Mouse (Mus musculus): Measurements from ENCODE around the gene Emp2. TPM values are rescaled to one million over a fixed set of nuclear protein-coding genes. Genes with fewer than 3 reads are reported as not detected.
"Not testable (repeated sequence)": the region's sequence is repeated elsewhere in the genome, so short reads cannot be mapped to it uniquely, and the experiment has no call there.

Gene Emp2
- polyA plus RNA-seq, 1 experiment from 2014 or later, result 17.6 TPM

DNA sequence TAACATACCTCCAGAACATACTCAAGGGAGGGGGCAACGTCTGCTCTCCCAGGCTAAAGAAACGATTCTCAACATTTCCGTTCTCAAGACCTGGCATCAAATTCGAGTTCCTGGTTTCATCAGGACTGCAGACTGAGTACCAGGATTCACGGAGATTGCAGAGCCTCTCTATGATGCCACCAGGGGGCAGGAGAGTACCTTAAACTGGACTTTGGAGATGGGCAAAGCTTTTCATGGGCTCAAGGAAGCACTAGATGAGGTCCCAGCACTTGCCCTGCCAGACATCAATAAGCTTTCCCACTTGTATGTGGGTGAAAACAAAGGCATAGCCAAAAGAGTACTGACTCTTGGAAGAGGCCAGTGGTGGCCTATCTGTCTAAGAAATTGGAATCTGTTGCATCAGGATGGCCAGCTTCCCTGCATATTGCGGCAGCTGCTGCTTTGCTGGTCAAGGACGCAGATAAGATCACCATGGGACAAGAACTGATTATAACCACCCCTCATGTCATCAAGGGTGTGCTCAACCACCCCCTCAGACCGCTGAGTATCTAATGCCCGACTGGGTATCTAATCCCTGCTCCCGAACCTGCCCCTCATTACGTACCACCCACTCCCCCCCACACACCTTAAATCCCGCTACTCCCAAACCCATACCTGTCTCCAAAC, 33.3 kb downstream of the Emp2 start:
- H3K36me3 ChIP-seq (replicated peaks; ENCODE audit: control insufficient read depth, insufficient read depth), result no peaks in the 10 kb centered on the region
- H3K27me3 ChIP-seq (ENCODE audit: control insufficient read depth, insufficient read depth, low read length), result no peaks in the 10 kb centered on the region
- peak; percentile 40; the same call in 1 of the 2 replicates for ATAC-seq (ENCODE audit: low FRiP score)
- H3K4me2 ChIP-seq (replicated peaks), result no peak overlapping the region
- no peaks in the 10 kb centered on the region for H3K4me1 ChIP-seq (replicated peaks; ENCODE audit: control insufficient read depth, insufficient read depth, low read length)
- H3K9me3 ChIP-seq (ENCODE audit: control insufficient read depth, low read length), result no peaks in the 10 kb centered on the region
- no peak overlapping the region for H3K27ac ChIP-seq
- peak; percentile 84 for DNase-seq (ENCODE audit: low spot score)
- WGBS, result 56% methylated on average over 12 of the region's 12 CpGs
- no peak overlapping the region for H3K9ac ChIP-seq
- H3K4me3 ChIP-seq (replicated peaks; ENCODE audit: low read length), result no peak overlapping the region

DNA sequence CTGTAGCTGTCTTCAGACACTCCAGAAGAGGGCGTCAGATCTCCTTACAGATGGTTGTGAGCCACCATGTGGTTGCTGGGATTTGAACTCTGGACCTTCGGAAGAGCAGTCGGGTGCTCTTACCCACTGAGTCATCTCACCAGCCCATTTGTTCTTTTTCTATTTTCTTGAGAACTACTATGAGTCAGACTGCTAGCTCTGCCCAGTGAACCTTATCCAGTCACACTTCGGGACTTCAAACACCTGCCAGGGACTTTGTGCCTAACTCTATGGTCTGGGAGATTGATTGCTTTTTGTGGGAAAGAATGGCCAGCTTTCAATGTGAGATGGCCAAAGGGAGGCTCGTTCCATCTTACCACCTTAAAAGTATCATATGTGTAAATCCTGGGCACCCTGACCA, 37.0 kb downstream of the Emp2 start:
- DNase-seq (ENCODE audit: low spot score); H3K4me3 ChIP-seq (replicated peaks; ENCODE audit: low read length); H3K27ac ChIP-seq; ATAC-seq (ENCODE audit: low FRiP score); H3K4me2 ChIP-seq (replicated peaks); H3K27me3 ChIP-seq (ENCODE audit: control insufficient read depth, insufficient read depth, low read length); H3K36me3 ChIP-seq (replicated peaks; ENCODE audit: control insufficient read depth, insufficient read depth); H3K4me1 ChIP-seq (replicated peaks; ENCODE audit: control insufficient read depth, insufficient read depth, low read length); H3K9ac ChIP-seq: not testable (repeated sequence)
- WGBS, result 94% methylated on average over 4 of the region's 5 CpGs
- H3K9me3 ChIP-seq (ENCODE audit: control insufficient read depth, low read length), result peaks cover 14% of the 10 kb centered on the region

GRCm38 (mm10) chr16:10274465-10274864, 39.3 kb downstream of the Emp2 start:
- no peak for ATAC-seq (ENCODE audit: low FRiP score)
- no peak overlapping the region for H3K27ac ChIP-seq
- no peak for DNase-seq (ENCODE audit: low spot score)

DNA sequence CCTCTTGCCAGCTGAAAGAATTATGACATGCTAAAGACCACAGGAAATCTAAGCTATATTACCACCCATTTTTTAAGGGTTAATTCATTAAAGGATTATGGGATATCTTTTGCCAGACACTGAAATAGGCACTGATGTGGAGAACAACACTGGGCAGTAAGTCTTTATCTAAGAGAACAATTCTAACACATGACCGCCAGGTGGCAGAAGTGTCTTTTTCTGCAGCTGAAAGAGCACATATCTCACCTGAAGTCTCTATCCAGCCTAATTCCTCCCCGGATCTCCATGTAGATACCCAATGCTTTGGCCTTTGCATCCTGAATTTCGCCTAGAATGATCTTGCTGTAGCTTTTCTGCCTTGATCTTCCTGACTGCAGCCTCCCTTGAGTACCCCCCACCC, 41.5 kb downstream of the Emp2 start:
- Histone ChIP-seq H3K4me3 (replicated peaks; ENCODE audit: low read length) (no peak overlapping the region), H3K9ac (no peak overlapping the region), H3K9me3 (ENCODE audit: control insufficient read depth, low read length) (peaks cover 14% of the 10 kb centered on the region), H3K36me3 (replicated peaks; ENCODE audit: control insufficient read depth, insufficient read depth) (no peaks in the 10 kb centered on the region), H3K27ac (no peak overlapping the region), H3K27me3 (ENCODE audit: control insufficient read depth, insufficient read depth, low read length) (no peaks in the 10 kb centered on the region), H3K4me1 (replicated peaks; ENCODE audit: control insufficient read depth, insufficient read depth, low read length) (no peaks in the 10 kb centered on the region), H3K4me2 (replicated peaks) (no peak overlapping the region)
- DNase-seq (ENCODE audit: low spot score) (peak; percentile 60), ATAC-seq (ENCODE audit: low FRiP score) (no peak)
- 28% methylated on average over 3 of the region's 3 CpGs for WGBS

More at GRCm38 (mm10) chr16:10274465-10274864, 39.3 kb downstream of the Emp2 start:
- Histone ChIP-seq H3K4me3 (replicated peaks; ENCODE audit: low read length) (no peak overlapping the region), H3K9me3 (ENCODE audit: control insufficient read depth, low read length) (peaks cover 14% of the 10 kb centered on the region), H3K36me3 (replicated peaks; ENCODE audit: control insufficient read depth, insufficient read depth) (no peaks in the 10 kb centered on the region), H3K9ac (no peak overlapping the region), H3K4me2 (replicated peaks) (no peak overlapping the region), H3K4me1 (replicated peaks; ENCODE audit: control insufficient read depth, insufficient read depth, low read length) (no peaks in the 10 kb centered on the region), H3K27me3 (ENCODE audit: control insufficient read depth, insufficient read depth, low read length) (no peaks in the 10 kb centered on the region)
- WGBS, result 74% methylated on average over 4 of the region's 4 CpGs

GRCm38 (mm10) chr16:10253993-10254392, 59.8 kb downstream of the Emp2 start:
- no peak for DNase-seq (ENCODE audit: low spot score)
- ATAC-seq (ENCODE audit: low FRiP score), result no peak
- Histone ChIP-seq H3K9ac (no peak overlapping the region), H3K4me2 (replicated peaks) (no peak overlapping the region), H3K9me3 (ENCODE audit: control insufficient read depth, low read length) (no peaks in the 10 kb centered on the region), H3K27ac (no peak overlapping the region), H3K4me1 (replicated peaks; ENCODE audit: control insufficient read depth, insufficient read depth, low read length) (no peaks in the 10 kb centered on the region), H3K27me3 (ENCODE audit: control insufficient read depth, insufficient read depth, low read length) (no peaks in the 10 kb centered on the region), H3K36me3 (replicated peaks; ENCODE audit: control insufficient read depth, insufficient read depth) (no peaks in the 10 kb centered on the region), H3K4me3 (replicated peaks; ENCODE audit: low read length) (no peak overlapping the region)
- WGBS, result 30% methylated on average over 1 of the region's 1 CpGs

- DNase-seq (ENCODE audit: low spot score), result no peak
- H3K27me3 ChIP-seq (ENCODE audit: control insufficient read depth, insufficient read depth, low read length), result no peaks in the 10 kb centered on the region
- H3K9ac ChIP-seq, result no peak overlapping the region
- H3K27ac ChIP-seq, result no peak overlapping the region
- H3K36me3 ChIP-seq (replicated peaks; ENCODE audit: control insufficient read depth, insufficient read depth), result no peaks in the 10 kb centered on the region
- H3K4me1 ChIP-seq (replicated peaks; ENCODE audit: control insufficient read depth, insufficient read depth, low read length), result no peaks in the 10 kb centered on the region
- no peaks in the 10 kb centered on the region for H3K9me3 ChIP-seq (ENCODE audit: control insufficient read depth, low read length)
- H3K4me2 ChIP-seq (replicated peaks), result no peak overlapping the region
- ATAC-seq (ENCODE audit: low FRiP score), result no peak
- H3K4me3 ChIP-seq (replicated peaks; ENCODE audit: low read length), result no peak overlapping the region
Measured at GRCm38 (mm10) chr16:10236601-10237000, 77.2 kb downstream of the Emp2 start.

Small RNA genes lying within 50 kb of the gene (microRNA-seq; reads per million reads assigned to microRNA genes)
- not detected for gene Gm22932

Other genes with a start within 250 kb of the Emp2 start
- not detected in 2 replicates for gene Rpl39l, start 143.7 kb downstream of the Emp2 start, polyA plus RNA-seq (2014; fragmentation: Nextera tagmentation; extraction: Ambion mirVana)
- gene Atf7ip2, start 121.3 kb downstream of the Emp2 start, polyA plus RNA-seq (2014; fragmentation: Nextera tagmentation; extraction: Ambion mirVana), result 0.26 and 0.29 TPM in 2 replicates
- gene Tekt5, start 81.5 kb upstream of the Emp2 start, polyA plus RNA-seq (2014; fragmentation: Nextera tagmentation; extraction: Ambion mirVana), result 16.1 and 17.9 TPM in 2 replicates
- 46.0 and 50.4 TPM in 2 replicates for gene Nubp1, start 98.0 kb upstream of the Emp2 start, polyA plus RNA-seq (2014; fragmentation: Nextera tagmentation; extraction: Ambion mirVana)
- 44.3 and 44.5 TPM in 2 replicates for gene Tvp23a, start 133.4 kb upstream of the Emp2 start, polyA plus RNA-seq (2014; fragmentation: Nextera tagmentation; extraction: Ambion mirVana)
- 0.62 and 0.69 TPM in 2 replicates for gene Ciita, start 166.1 kb upstream of the Emp2 start, polyA plus RNA-seq (2014; fragmentation: Nextera tagmentation; extraction: Ambion mirVana)
- gene Dexi, start 229.1 kb upstream of the Emp2 start, polyA plus RNA-seq (2014; fragmentation: Nextera tagmentation; extraction: Ambion mirVana), result 25.0 and 26.0 TPM in 2 replicates
- gene Clec16a, start 231.4 kb upstream of the Emp2 start, polyA plus RNA-seq (2014; fragmentation: Nextera tagmentation; extraction: Ambion mirVana), result 67.1 and 68.7 TPM in 2 replicates